9 mouse cellular contexts compared by ENCODE assay signal in the genomic region with DNA sequence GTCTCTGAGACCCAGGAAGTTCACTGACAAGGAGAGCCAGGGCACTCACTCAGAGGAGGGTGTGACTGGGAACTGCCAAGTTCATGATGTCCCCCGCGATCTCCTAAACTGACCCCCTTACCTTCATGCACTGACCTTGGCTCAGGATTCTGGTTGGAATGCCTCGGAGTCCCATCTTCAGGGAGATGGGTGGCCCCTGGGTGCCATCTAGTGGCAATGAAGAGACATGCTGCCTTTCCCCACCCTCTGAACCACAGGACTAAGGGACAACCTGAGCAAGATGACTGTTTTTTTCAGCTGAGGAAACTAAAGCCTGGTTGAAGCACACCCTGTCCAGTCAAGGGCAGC. TPM values are rescaled to one million over a fixed set of nuclear protein-coding genes. Genes with fewer than 3 reads are reported as not detected.
DNase-seq lines count a peak whose midpoint lies in the region; ATAC-seq lines count a peak whose summit lies in the region.
"Had no signal": no experiment of that assay in that cellular context is flagged by ENCODE, and none has a peak within 500 bp of the region (broad histone marks: within the 10 kb centered on the region; RNA-seq: fewer than 3 reads in every experiment).

No protein-coding gene starts in this region.

- no peak overlapping the region for H3K27ac ChIP-seq in hindbrain, embryonic 14.5 days
- H3K27ac ChIP-seq in limb, embryonic 11.5 days (replicated peaks; ENCODE audit: low read depth, low read length): no peak overlapping the region
- H3K27ac ChIP-seq: neural tube, embryonic 12.5 days had no signal

- H3K9ac ChIP-seq in hindbrain, embryonic 14.5 days: no peak overlapping the region
- no peak overlapping the region for H3K9ac ChIP-seq in limb, embryonic 11.5 days (ENCODE audit: low read length)
- H3K9ac ChIP-seq: neural tube, embryonic 12.5 days had no signal

- no peaks in the 10 kb centered on the region for H3K36me3 ChIP-seq in hindbrain, embryonic 14.5 days (replicated peaks; ENCODE audit: control insufficient read depth, insufficient read depth)
- H3K36me3 ChIP-seq in limb, embryonic 11.5 days (ENCODE audit: control insufficient read depth, insufficient read depth, low read length): no peaks in the 10 kb centered on the region
- H3K36me3 ChIP-seq: neural tube, embryonic 12.5 days had no signal

- no peaks in the 10 kb centered on the region for H3K27me3 ChIP-seq in hindbrain, embryonic 14.5 days (ENCODE audit: control insufficient read depth, insufficient read depth, low read length)
- H3K27me3 ChIP-seq in limb, embryonic 11.5 days (ENCODE audit: control insufficient read depth, insufficient read depth, low read length): no peaks in the 10 kb centered on the region
- H3K27me3 ChIP-seq: neural tube, embryonic 12.5 days had no signal

- no peak overlapping the region for H3K4me3 ChIP-seq in hindbrain, embryonic 14.5 days (replicated peaks; ENCODE audit: low read length)
- no peak overlapping the region for H3K4me3 ChIP-seq in limb, embryonic 11.5 days (ENCODE audit: low read depth, low read length)
- H3K4me3 ChIP-seq: neural tube, embryonic 12.5 days had no signal

- H3K4me2 ChIP-seq in hindbrain, embryonic 14.5 days (replicated peaks): no peak overlapping the region
- H3K4me2 ChIP-seq in limb, embryonic 11.5 days (ENCODE audit: low read depth, severe bottlenecking): no peak overlapping the region
- H3K4me2 ChIP-seq: neural tube, embryonic 12.5 days had no signal

- H3K9me3 ChIP-seq in hindbrain, embryonic 14.5 days (ENCODE audit: control insufficient read depth, low read length): no peaks in the 10 kb centered on the region
- H3K9me3 ChIP-seq in limb, embryonic 11.5 days (ENCODE audit: control insufficient read depth, low read length): no peaks in the 10 kb centered on the region
- H3K9me3 ChIP-seq: neural tube, embryonic 12.5 days had no signal

- peak; percentile 49 for DNase-seq in ovary, adult 18-20 months (ENCODE audit: low spot score)
- DNase-seq in ovary, postnatal 10 days (ENCODE audit: low spot score): no peak
- DNase-seq in adrenal gland, adult 18-20 months (ENCODE audit: low spot score in 2 of 2): peak; percentile 44 to 49
- DNase-seq in embryo, embryonic 9.5 days (ENCODE audit: extremely low spot score): peak; percentile 51
- peak; percentile 69 for DNase-seq in hindbrain, embryonic 14.5 days (ENCODE audit: low spot score)
- DNase-seq in limb, embryonic 11.5 days (ENCODE audit: low spot score): peak; percentile 64
- peak; percentile 65 to 71 for DNase-seq in right cerebral cortex, postnatal 10 days (ENCODE audit: low spot score in 2 of 2)

- no peaks in the 10 kb centered on the region for H3K4me1 ChIP-seq in hindbrain, embryonic 14.5 days (replicated peaks; ENCODE audit: control insufficient read depth, insufficient read depth, low read length)
- H3K4me1 ChIP-seq in limb, embryonic 11.5 days (ENCODE audit: control insufficient read depth, insufficient read depth, low read length): no peaks in the 10 kb centered on the region
- H3K4me1 ChIP-seq: neural tube, embryonic 12.5 days had no signal

- WGBS in hindbrain, embryonic 14.5 days: 18% methylated on average over 3 of the region's 3 CpGs
- WGBS in limb, embryonic 11.5 days: 21% methylated on average over 3 of the region's 3 CpGs

- ATAC-seq in hindbrain, embryonic 14.5 days (ENCODE audit: low FRiP score): no peak
- ATAC-seq in limb, embryonic 11.5 days (ENCODE audit: insufficient number of reproducible peaks, low FRiP score, low TSS enrichment, low read depth): no peak
- ATAC-seq in erythroblast, adult 5-6 weeks (replicated peaks; ENCODE audit: low FRiP score, poor library complexity, severe bottlenecking): no peak

RNA-seq across cellular contexts. Expression of gene Apol6, which starts 40.7 kb away (rescaled TPM):
- 10 to 100 TPM; 11.1 to 65.3 TPM for total RNA-seq in adrenal gland, adult 18-20 months (2021)
- polyA plus RNA-seq in hindbrain, embryonic 14.5 days (2014; fragmentation: Nextera tagmentation; extraction: Ambion mirVana): not detected in 2 replicates
- not detected in 2 replicates for polyA plus RNA-seq in limb, embryonic 11.5 days (2014; fragmentation: Nextera tagmentation; extraction: Ambion mirVana)
- not detected in 2 replicates for total RNA-seq in erythroblast, adult 5-6 weeks (2015; ENCODE audit: low replicate concordance)
- not detected in 2 replicates for total RNA-seq in erythroblast, adult 5-6 weeks (2017; ENCODE audit: low replicate concordance)
- polyA plus RNA-seq: neural tube, embryonic 12.5 days had no signal

RNA-seq across cellular contexts. Expression of gene Mb, which starts 46.6 kb away (rescaled TPM):
- total RNA-seq in adrenal gland, adult 18-20 months (2021): 1 to 10 TPM; 4.7 to 7.8 TPM
- polyA plus RNA-seq in hindbrain, embryonic 14.5 days (2014; fragmentation: Nextera tagmentation; extraction: Ambion mirVana): 0.51 and 0.55 TPM in 2 replicates
- polyA plus RNA-seq in limb, embryonic 11.5 days (2014; fragmentation: Nextera tagmentation; extraction: Ambion mirVana): 2.1 and 2.2 TPM in 2 replicates
- not detected in 2 replicates for total RNA-seq in erythroblast, adult 5-6 weeks (2015; ENCODE audit: low replicate concordance)
- total RNA-seq in erythroblast, adult 5-6 weeks (2017; ENCODE audit: low replicate concordance): not detected in 2 replicates

RNA-seq across cellular contexts. Expression of gene 1110038F14Rik, which starts 55.5 kb away (rescaled TPM):
- 10 to 100 TPM; 33.6 to 36.3 TPM for total RNA-seq in adrenal gland, adult 18-20 months (2021)
- 36.0 and 45.1 TPM in 2 replicates for polyA plus RNA-seq in hindbrain, embryonic 14.5 days (2014; fragmentation: Nextera tagmentation; extraction: Ambion mirVana)
- polyA plus RNA-seq in limb, embryonic 11.5 days (2014; fragmentation: Nextera tagmentation; extraction: Ambion mirVana): 88.3 and 88.8 TPM in 2 replicates
- total RNA-seq in erythroblast, adult 5-6 weeks (2015; ENCODE audit: low replicate concordance): 5.0 and 6.0 TPM in 2 replicates
- total RNA-seq in erythroblast, adult 5-6 weeks (2017; ENCODE audit: low replicate concordance): 7.7 and 9.4 TPM in 2 replicates

Comparison
In these comparisons a context has a peak if more than half of its experiments do, and no peak if none do; other contexts are left out.
1. RNA of gene Apol6, which starts 40.7 kb away (total RNA-seq): 11.1 to 65.3 TPM in adrenal gland, adult 18-20 months; not detected in erythroblast, adult 5-6 weeks; every median in the first group is over 10 times any median in the second.
2. RNA of gene Mb, which starts 46.6 kb away (total RNA-seq): 4.7 to 7.8 TPM in adrenal gland, adult 18-20 months; not detected in erythroblast, adult 5-6 weeks; every median in the first group is over 4 times any median in the second.